Mouse (Mus musculus): ENCODE data around the gene Plscr3.

DNA sequence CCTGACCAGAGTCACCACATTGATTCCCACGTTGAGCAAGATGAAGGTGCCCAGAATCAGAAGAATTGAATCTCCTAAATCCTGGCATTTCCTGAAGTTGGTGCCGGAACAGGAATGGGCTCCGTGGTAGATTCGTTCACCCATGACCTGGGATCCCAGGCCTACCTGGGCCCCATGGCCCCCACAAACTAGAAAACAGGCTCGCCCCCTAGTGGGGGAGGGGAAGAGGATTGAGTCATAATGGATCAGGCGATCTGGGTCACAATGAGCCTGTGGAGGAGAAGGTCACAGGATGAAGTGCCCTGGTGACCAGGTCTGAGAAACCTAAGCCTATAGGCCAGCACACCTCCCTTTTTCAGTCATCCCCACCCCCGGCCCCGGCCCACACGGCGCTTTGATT is 31.0 kb upstream of the Plscr3 start, which contains the start of gene Gm39566:
- no peak for TF ChIP-seq POLR2A (IDR thresholded peaks at IDR 0.05; ENCODE audit: extremely low read depth, insufficient read depth, low read length)
- TF ChIP-seq CTCF (IDR thresholded peaks at IDR 0.05; ENCODE audit: extremely low read depth, insufficient read depth, low read length) = no peak

Data from cortical plate, adult 2 months (tissue).